Mouse (Mus musculus): ENCODE results near the gene Usp3. TPM values are rescaled to one million over a fixed set of nuclear protein-coding genes. Genes with fewer than 3 reads are reported as not detected.

Gene Usp3
- polyA plus RNA-seq, 1 experiment, result 63.7 TPM

DNA sequence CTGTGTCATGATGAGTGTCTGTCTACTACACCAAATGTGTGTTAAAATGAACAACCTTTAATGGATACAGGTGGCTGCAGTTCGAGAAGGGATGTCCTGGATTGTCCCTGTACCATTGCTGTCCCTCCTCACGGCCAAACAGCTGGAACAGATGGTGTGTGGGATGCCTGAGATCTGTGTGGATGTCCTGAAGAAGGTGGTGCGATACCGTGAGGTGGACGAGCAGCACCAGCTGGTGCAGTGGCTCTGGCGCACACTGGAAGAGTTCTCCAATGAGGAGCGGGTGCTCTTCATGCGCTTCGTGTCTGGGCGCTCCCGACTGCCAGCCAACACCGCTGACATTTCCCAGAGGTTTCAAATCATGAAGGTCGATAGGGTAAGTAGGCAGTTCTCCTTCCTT is 88.4 kb downstream of the Usp3 start:
- TF ChIP-seq POLR2A (IDR thresholded peaks at IDR 0.05; ENCODE audit: borderline replicate concordance, extremely low read depth, insufficient read depth, insufficient read length, poor library complexity, severe bottlenecking) (no peak), CTCF (IDR thresholded peaks at IDR 0.05; ENCODE audit: borderline replicate concordance, extremely low read depth, insufficient read depth, insufficient read length) (no peak)
- DNase-seq (ENCODE audit: low read depth), result no peak

DNA sequence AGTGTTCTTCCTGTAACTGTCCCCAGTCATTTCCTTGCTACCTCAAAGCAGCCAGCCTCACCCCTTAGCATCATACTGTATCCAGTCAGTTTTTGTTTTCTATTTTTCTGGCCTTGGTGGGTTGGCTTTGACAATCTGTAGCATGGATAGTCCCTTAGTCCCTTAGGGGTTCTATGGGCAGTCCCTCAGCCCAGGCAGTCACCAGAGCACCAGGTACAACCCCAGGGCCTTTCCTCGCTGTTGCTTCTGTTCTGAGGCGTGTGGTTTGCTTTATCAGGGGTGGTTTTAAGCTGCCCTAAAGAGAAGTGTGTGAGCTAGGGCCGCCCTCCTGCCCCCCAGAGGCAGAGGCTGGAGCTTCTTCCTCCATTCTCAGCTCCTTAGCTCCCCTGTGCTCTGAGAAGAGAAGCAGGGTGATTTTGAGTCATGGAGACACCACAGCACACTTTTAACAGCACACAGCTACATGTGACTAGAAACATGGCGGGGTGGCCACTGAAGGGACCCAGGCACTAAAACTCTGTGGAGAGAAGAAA is 89.0 kb downstream of the Usp3 start:
- TF ChIP-seq POLR2A (IDR thresholded peaks at IDR 0.05; ENCODE audit: borderline replicate concordance, extremely low read depth, insufficient read depth, insufficient read length, poor library complexity, severe bottlenecking), result no peak
- TF ChIP-seq CTCF (IDR thresholded peaks at IDR 0.05; ENCODE audit: borderline replicate concordance, extremely low read depth, insufficient read depth, insufficient read length), result no peak
- no peak for DNase-seq (ENCODE audit: low read depth)

DNA sequence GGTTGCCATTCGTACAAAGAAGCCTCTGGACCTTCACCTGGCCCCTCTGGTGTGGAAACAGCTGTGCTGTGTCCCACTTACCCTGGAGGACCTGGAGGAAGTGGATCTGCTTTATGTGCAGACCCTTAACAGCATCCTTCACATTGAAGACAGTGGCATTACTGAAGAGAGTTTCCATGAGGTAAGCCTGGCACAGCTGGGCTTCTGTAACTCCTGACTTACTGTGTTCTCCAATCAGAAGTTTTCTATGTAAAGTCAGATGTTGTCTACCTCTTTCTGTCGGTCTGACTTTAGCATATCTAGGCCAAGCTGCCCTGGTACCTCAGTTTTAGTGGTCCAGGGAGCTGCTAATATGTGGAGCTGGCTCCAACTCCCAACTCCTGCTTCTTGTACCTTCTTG is 91.7 kb downstream of the Usp3 start:
- TF ChIP-seq CTCF (IDR thresholded peaks at IDR 0.05; ENCODE audit: borderline replicate concordance, extremely low read depth, insufficient read depth, insufficient read length) (no peak), POLR2A (IDR thresholded peaks at IDR 0.05; ENCODE audit: borderline replicate concordance, extremely low read depth, insufficient read depth, insufficient read length, poor library complexity, severe bottlenecking) (no peak)
- no peak for DNase-seq (ENCODE audit: low read depth)

DNA sequence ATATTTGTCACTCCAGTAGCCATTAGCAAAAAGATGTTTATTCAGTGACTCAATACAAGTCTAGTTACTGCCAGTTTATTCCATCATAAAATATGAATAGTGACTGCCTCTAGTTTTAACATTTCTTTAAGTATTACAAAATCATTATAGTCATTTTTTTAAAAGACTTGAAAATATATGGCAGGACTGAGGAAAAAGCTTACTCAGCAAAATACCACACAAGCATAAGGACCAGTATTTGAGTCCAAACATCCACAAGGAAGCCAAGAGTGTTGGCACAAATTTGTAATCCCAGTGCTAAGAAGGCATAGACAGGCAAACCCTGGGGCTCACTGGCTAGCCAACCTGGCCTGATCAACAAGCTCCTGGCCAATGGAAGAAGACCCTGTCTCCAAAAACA is 99.0 kb downstream of the Usp3 start:
- DNase-seq (ENCODE audit: low read depth), result no peak
- TF ChIP-seq POLR2A (IDR thresholded peaks at IDR 0.05; ENCODE audit: borderline replicate concordance, extremely low read depth, insufficient read depth, insufficient read length, poor library complexity, severe bottlenecking), result no peak
- TF ChIP-seq CTCF (IDR thresholded peaks at IDR 0.05; ENCODE audit: borderline replicate concordance, extremely low read depth, insufficient read depth, insufficient read length), result no peak

DNA sequence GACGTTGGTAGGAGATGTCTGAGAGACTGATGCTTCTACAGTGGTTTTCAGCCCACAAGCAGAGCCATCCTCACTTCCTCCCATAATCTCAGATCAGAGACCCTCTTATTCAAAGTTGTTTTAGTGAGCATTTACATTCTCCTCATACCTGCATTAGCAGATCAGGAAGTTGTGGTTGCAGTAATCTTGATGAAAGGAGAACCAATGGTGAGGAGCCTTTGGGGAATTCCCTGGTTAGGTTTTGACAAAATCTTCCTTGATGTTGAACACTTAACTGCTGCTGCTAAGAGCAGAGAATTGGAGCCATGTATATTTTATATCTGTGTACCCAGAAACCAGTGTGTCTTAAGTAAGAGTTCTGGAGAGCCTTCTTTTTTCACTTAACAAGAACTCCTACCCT is 100.6 kb downstream of the Usp3 start:
- TF ChIP-seq POLR2A (IDR thresholded peaks at IDR 0.05; ENCODE audit: borderline replicate concordance, extremely low read depth, insufficient read depth, insufficient read length, poor library complexity, severe bottlenecking), result no peak
- no peak for TF ChIP-seq CTCF (IDR thresholded peaks at IDR 0.05; ENCODE audit: borderline replicate concordance, extremely low read depth, insufficient read depth, insufficient read length)
- no peak for DNase-seq (ENCODE audit: low read depth)

DNA sequence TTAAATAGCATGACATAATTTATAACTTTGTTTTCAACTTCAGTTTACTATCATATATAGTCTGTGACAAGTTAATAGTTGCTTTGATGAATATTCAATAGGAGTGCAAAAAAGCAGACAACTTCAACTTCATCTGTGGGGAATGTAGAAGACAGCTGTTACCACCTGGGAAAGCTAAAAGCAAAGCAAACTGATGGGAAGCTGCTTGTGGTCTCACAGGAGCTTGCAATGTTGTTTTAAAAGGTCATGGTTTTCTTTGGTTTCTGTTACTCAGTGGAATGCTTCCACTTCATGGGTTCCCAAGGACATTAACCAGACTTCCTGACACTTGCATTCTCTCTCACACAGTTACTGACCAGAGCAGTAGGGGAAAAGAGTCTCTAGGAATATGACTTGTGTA is 104.2 kb downstream of the Usp3 start:
- TF ChIP-seq CTCF (IDR thresholded peaks at IDR 0.05; ENCODE audit: borderline replicate concordance, extremely low read depth, insufficient read depth, insufficient read length) (no peak), POLR2A (IDR thresholded peaks at IDR 0.05; ENCODE audit: borderline replicate concordance, extremely low read depth, insufficient read depth, insufficient read length, poor library complexity, severe bottlenecking) (no peak)
- DNase-seq (ENCODE audit: low read depth), result no peak

DNA sequence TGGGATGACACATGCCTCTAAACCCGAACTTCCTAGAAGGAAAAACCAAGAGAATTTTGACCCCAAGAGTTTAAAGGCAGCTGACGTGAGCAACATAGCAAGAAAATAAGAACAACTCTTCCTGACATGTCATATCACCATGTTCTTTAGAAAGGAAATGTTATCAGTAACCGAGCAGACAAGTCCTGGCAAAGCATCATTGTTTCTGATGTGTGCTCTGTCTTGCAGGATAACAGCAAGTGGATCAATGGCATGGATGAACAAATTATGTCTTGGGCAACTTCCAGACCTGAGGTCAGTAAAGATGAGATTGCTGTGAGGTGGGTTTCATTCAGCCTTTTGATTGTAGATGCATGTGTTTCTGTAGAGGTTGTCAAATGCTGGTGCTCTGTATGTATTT is 109.5 kb downstream of the Usp3 start:
- TF ChIP-seq CTCF (IDR thresholded peaks at IDR 0.05; ENCODE audit: borderline replicate concordance, extremely low read depth, insufficient read depth, insufficient read length), result no peak
- TF ChIP-seq POLR2A (IDR thresholded peaks at IDR 0.05; ENCODE audit: borderline replicate concordance, extremely low read depth, insufficient read depth, insufficient read length, poor library complexity, severe bottlenecking), result no peak

DNA sequence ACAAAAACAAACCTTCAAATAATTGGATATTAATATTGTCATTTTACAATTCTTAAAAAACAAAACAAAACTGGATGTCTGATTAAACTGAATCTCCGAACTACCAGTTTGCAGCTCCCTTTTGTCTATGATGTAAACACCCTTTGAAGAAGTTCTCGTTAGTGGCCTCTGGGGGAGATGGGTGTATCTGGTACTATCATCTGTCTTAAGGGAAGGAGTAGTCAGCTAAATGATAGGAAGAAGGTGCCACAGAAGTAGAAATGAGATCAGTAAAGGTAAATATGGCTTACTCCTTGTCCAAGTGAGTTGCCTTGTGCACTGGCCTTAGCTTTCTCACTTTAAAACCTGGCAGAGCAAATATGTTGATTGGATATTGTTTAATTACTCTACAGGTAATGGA is 115.2 kb downstream of the Usp3 start:
- no peak for DNase-seq (ENCODE audit: low read depth)

More for the DNA sequence above, 109.5 kb downstream of the Usp3 start:
- DNase-seq (ENCODE audit: low read depth), result no peak

DNA sequence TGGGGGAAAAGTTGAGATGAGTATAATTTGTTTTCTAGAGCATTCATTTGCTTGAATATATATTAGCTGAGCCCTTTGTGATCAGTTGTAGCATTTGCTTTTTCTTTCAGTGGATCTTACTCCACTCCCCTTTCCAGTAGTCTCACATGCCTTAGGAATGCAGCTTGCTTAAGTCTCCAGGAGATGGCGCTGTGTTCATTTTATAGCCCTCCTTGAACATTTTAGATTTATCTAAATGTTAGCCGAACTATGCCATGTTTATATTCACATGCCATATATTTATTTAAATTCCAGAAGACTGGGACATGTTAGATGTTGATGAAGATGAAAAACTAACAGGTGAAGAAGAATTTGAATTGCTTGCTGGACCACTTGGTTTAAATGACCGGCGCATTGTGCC is 127.9 kb downstream of the Usp3 start:
- TF ChIP-seq POLR2A (IDR thresholded peaks at IDR 0.05; ENCODE audit: borderline replicate concordance, extremely low read depth, insufficient read depth, insufficient read length, poor library complexity, severe bottlenecking) (no peak), CTCF (IDR thresholded peaks at IDR 0.05; ENCODE audit: borderline replicate concordance, extremely low read depth, insufficient read depth, insufficient read length) (peak; percentile 57; the same call in 1 of the 2 replicates)
- peak; percentile 70 for DNase-seq (ENCODE audit: low read depth)

More for the DNA sequence above, 115.2 kb downstream of the Usp3 start:
- TF ChIP-seq CTCF (IDR thresholded peaks at IDR 0.05; ENCODE audit: borderline replicate concordance, extremely low read depth, insufficient read depth, insufficient read length), result no peak
- no peak for TF ChIP-seq POLR2A (IDR thresholded peaks at IDR 0.05; ENCODE audit: borderline replicate concordance, extremely low read depth, insufficient read depth, insufficient read length, poor library complexity, severe bottlenecking)

Other genes starting within 250 kb of the Usp3 start
- gene Herc1, start 242.7 kb downstream of the Usp3 start, polyA plus RNA-seq (2012; rRNA removed), result 54.5 and 66.5 TPM in 2 replicates
- 1.7 and 2.2 TPM in 2 replicates for gene Fbxl22, start 78.5 kb downstream of the Usp3 start, polyA plus RNA-seq (2012; rRNA removed)
- gene Car12, start 120.5 kb upstream of the Usp3 start, polyA plus RNA-seq (2012; rRNA removed), result 6.0 and 9.2 TPM in 2 replicates
- gene Aph1b, start 202.3 kb upstream of the Usp3 start, polyA plus RNA-seq (2012; rRNA removed), result 19.9 and 21.5 TPM in 2 replicates
- gene Gm10647, start 203.9 kb upstream of the Usp3 start, polyA plus RNA-seq (2012; rRNA removed), result 0.18 and 0.24 TPM in 2 replicates
- gene Aph1c, start 241.6 kb upstream of the Usp3 start, polyA plus RNA-seq (2012; rRNA removed), result 1.6 and 2.3 TPM in 2 replicates